Mouse (Mus musculus): ENCODE data around the gene Fam174b. TPM values are rescaled to one million over a fixed set of nuclear protein-coding genes. Genes with fewer than 3 reads are reported as not detected.

The Fam174b gene
- total and polyA plus RNA-seq, 3 experiments: not detected

DNA sequence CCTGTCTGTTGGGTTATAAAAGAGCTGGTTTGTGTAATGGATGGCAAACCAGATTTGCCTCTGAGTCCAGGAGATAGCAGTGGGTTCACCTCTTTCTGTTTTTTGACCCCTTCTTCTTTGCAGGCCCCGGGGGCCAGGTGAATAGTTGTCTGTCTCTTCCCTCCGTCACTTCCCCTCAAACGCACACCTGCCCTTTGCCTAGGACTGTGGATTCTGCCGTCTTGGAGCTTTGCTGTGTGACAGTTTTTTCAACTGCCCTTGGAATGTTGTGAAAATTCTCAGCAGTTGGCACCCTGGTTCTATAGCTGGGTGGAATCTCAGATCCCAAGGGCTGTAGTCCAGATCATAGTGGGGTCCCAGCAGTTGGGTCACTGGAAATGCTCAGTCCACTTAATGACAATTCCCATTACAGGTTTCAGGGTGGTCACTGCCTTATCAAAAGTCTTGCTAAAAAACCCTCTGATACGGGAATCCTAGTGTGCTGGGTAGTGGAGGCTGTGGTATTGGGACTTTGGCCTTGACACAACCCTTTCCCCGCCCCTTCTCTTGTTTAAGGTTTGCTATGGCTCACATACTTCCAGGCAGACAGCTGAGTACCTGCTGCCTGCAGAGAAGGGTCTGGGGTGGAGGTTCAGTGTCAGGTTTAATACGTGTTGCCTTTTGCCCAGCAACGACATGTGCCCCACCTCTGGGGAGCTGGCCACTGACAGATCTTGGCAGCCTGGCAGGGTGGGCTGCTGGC is 76.3 kb downstream of the Fam174b start:
- in situ Hi-C loops (cut with MboI; ENCODE audit: low pct_ligation_motif_present, low pct_unique_long_range_greater_than_20kb, low sequenced_read_pairs) (no loop called here), dilution Hi-C loops (cut with MboI; ENCODE audit: extremely low pct_ligation_motif_present, extremely low pct_unique_long_range_greater_than_20kb, low sequenced_read_pairs) (no loop called here)
- DNase-seq (ENCODE audit: extremely low read depth): no peak
- Histone ChIP-seq H3K9ac (ENCODE audit: insufficient read depth, low read depth) (no peak overlapping the region), H3K4me3 (replicated peaks in 1 of 3; ENCODE audit: low read depth in 2 of 3, low read length in 2 of 3, poor library complexity in 1 of 3) (no peak overlapping the region), H3K4me1 (ENCODE audit: control insufficient read depth in 1 of 2, insufficient read depth in 2 of 2) (peaks cover 0 to 4% of the 10 kb centered on the region in 2 experiments; a peak in 1 of 4 replicates), H3K36me3 (replicated peaks in 1 of 2; ENCODE audit: control insufficient read depth in 1 of 2, insufficient read depth in 1 of 2, low read length in 1 of 2) (no peaks in the 10 kb centered on the region), H3K4me2 (ENCODE audit: insufficient read depth, low read depth, poor library complexity, severe bottlenecking) (no peak overlapping the region), H3K27ac (ENCODE audit: insufficient read depth, low read depth) (no peak overlapping the region), H3K9me3 (replicated peaks; ENCODE audit: low read length) (no peaks in the 10 kb centered on the region), H3K27me3 (replicated peaks) (peaks cover 84% of the 10 kb centered on the region), H3K79me2 (replicated peaks; ENCODE audit: control insufficient read depth, extremely low read depth, insufficient read depth, poor library complexity, severe bottlenecking) (no peaks in the 10 kb centered on the region)
- TF ChIP-seq UBTF (IDR thresholded peaks at IDR 0.05; ENCODE audit: low read depth, low read length) (no peak), HCFC1 (IDR thresholded peaks at IDR 0.05; ENCODE audit: low read depth, low read length) (no peak), ZMIZ1 (IDR thresholded peaks at IDR 0.05; ENCODE audit: low read depth, low read length) (no peak), TCF12 (IDR thresholded peaks at IDR 0.05; ENCODE audit: low read depth, low read length) (no peak), GABPA (IDR thresholded peaks at IDR 0.05; ENCODE audit: insufficient replicate concordance, low read depth, low read length) (no peak), RCOR1 (conservative IDR thresholded peaks at IDR 0.05; ENCODE audit: low read depth, low read length) (no peak), JUN (IDR thresholded peaks at IDR 0.05; ENCODE audit: insufficient read depth, low read depth, low read length) (no peak), KAT2A (IDR thresholded peaks at IDR 0.05; ENCODE audit: insufficient replicate concordance, low read length) (no peak), EP300 (IDR thresholded peaks at IDR 0.05; ENCODE audit: low read length) (no peak)

DNA sequence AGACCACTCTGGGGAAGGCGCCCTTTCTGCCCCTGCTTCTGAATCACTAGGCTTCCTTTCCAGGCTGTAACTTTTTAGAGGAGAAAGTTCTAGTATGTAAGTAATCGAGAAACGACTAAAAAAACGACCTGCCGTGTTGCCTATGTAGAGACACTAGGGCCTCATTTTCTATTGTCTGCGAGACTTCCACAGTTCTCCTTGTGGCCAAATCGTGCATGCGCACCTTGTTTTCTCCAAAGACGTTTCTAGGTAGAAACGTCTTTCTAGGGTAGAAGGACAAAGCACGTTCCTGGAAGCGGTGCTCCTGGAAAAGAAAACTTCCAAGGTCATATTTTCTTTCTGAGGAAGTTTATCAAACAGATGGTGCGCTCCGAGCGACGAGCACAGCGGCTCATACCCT is 79.3 kb downstream of the Fam174b start:
- dilution Hi-C loops (cut with MboI; ENCODE audit: extremely low pct_ligation_motif_present, extremely low pct_unique_long_range_greater_than_20kb, low sequenced_read_pairs): no loop called here

More for the DNA sequence above, 79.3 kb downstream of the Fam174b start:
- Histone ChIP-seq H3K4me2 (ENCODE audit: insufficient read depth, low read depth, poor library complexity, severe bottlenecking) (no peak overlapping the region), H3K79me2 (replicated peaks; ENCODE audit: control insufficient read depth, extremely low read depth, insufficient read depth, poor library complexity, severe bottlenecking) (no peaks in the 10 kb centered on the region), H3K27me3 (replicated peaks) (peaks cover 82% of the 10 kb centered on the region), H3K9me3 (replicated peaks; ENCODE audit: low read length) (no peaks in the 10 kb centered on the region), H3K4me3 (replicated peaks in 1 of 3; ENCODE audit: low read depth in 2 of 3, low read length in 2 of 3, poor library complexity in 1 of 3) (no peak overlapping the region), H3K9ac (ENCODE audit: insufficient read depth, low read depth) (no peak overlapping the region), H3K27ac (ENCODE audit: insufficient read depth, low read depth) (no peak overlapping the region), H3K36me3 (replicated peaks in 1 of 2; ENCODE audit: control insufficient read depth in 1 of 2, insufficient read depth in 1 of 2, low read length in 1 of 2) (no peaks in the 10 kb centered on the region), H3K4me1 (ENCODE audit: control insufficient read depth in 1 of 2, insufficient read depth in 2 of 2) (peaks cover 0 to 4% of the 10 kb centered on the region in 2 experiments; a peak in 1 of 4 replicates)
- DNase-seq (ENCODE audit: extremely low read depth): peak; percentile 17
- in situ Hi-C loops (cut with MboI; ENCODE audit: low pct_ligation_motif_present, low pct_unique_long_range_greater_than_20kb, low sequenced_read_pairs): no loop called here
- TF ChIP-seq ZC3H11A (IDR thresholded peaks at IDR 0.05; ENCODE audit: low read depth, low read length) (no peak), KAT2A (IDR thresholded peaks at IDR 0.05; ENCODE audit: insufficient replicate concordance, low read length) (no peak), E2F4 (IDR thresholded peaks at IDR 0.05; ENCODE audit: insufficient replicate concordance, low read depth, low read length) (no peak), ZNF384 (IDR thresholded peaks at IDR 0.05; ENCODE audit: low read depth, low read length) (no peak), CTCF (conservative IDR thresholded peaks at IDR 0.05 in 1 of 2, IDR thresholded peaks at IDR 0.05 in 1 of 2; ENCODE audit: low read depth in 2 of 2, low read length in 2 of 2) (peak; percentile 19 to 51; a peak in 2 of 4 replicates)

Other genes with a start within 250 kb of the Fam174b start
- gene Chd2, start 198.5 kb upstream of the Fam174b start, total RNA-seq (2012; rRNA removed): 21.4 and 30.9 TPM in 2 replicates
- 18.2 and 23.2 TPM in 2 replicates for gene Chd2, start 198.5 kb upstream of the Fam174b start, total RNA-seq (2014; rRNA removed)
- gene Chd2, start 198.5 kb upstream of the Fam174b start, polyA plus RNA-seq (2012; ENCODE audit: insufficient read length, low read depth): 39.3 and 42.8 TPM in 2 replicates

Data from CH12.LX (cell line).